12 mouse cellular contexts compared by ENCODE assay signal in genomic region chr5:34933461-34933860, GRCm38 (mm10). TPM values are rescaled to one million over a fixed set of nuclear protein-coding genes. Genes with fewer than 3 reads are reported as not detected.
A peak's percentile ranks its signal among the peaks of the same experiment; 100 is the strongest.
DNase-seq lines count a peak whose midpoint lies in the region; ATAC-seq and TF ChIP-seq lines count a peak whose summit lies in the region.
"Had no signal": no experiment of that assay in that cellular context is flagged by ENCODE, and none has a peak within 500 bp of the region (broad histone marks: within the 10 kb centered on the region; RNA-seq: fewer than 3 reads in every experiment).

No protein-coding gene starts in this region.

- ATAC-seq in stomach, postnatal 0 days (ENCODE audit: low FRiP score, low TSS enrichment), result no peak
- ATAC-seq in hindbrain, embryonic 12.5 days (ENCODE audit: low FRiP score), result no peak
- ATAC-seq: hindbrain, embryonic 16.5 days had no signal

- TF ChIP-seq CTCF in heart, adult 2 months (IDR thresholded peaks at IDR 0.05), result peak; percentile 62
- TF ChIP-seq CTCF in MEL (IDR thresholded peaks at IDR 0.05 in 2 of 3, conservative IDR thresholded peaks at IDR 0.05 in 1 of 3; ENCODE audit: control insufficient read depth in 1 of 3, insufficient read depth in 1 of 3, low read depth in 2 of 3, low read length in 3 of 3, poor library complexity in 1 of 3, severe bottlenecking in 1 of 3), result peak; percentile 36 to 82 (median 73)
- TF ChIP-seq CTCF in stomach, postnatal 0 days (IDR thresholded peaks at IDR 0.05; ENCODE audit: low read depth), result peak; percentile 64

- peak; percentile 59 for TF ChIP-seq RAD21 in MEL (IDR thresholded peaks at IDR 0.05; ENCODE audit: low read depth, low read length)

- DNase-seq in heart, adult 2 months, result no peak
- DNase-seq in heart, adult 11 months, result no peak
- DNase-seq in lung, postnatal 36 days, result peak; percentile 40
- DNase-seq in lung, postnatal 25 days (ENCODE audit: low spot score), result no peak
- peak; percentile 73 for DNase-seq in MEL (ENCODE audit: low read depth, low spot score)
- no peak for DNase-seq in stomach, postnatal 0 days (ENCODE audit: low spot score)
- DNase-seq: adrenal gland, adult 8-10 months had no signal

- H3K27ac ChIP-seq in heart, adult 2 months, result no peak overlapping the region
- no peak overlapping the region for H3K27ac ChIP-seq in MEL (ENCODE audit: control insufficient read depth, low read depth, low read length)
- no peak overlapping the region for H3K27ac ChIP-seq in stomach, postnatal 0 days (replicated peaks)
- H3K27ac ChIP-seq in hindbrain, embryonic 12.5 days, result no peak overlapping the region
- H3K27ac ChIP-seq: liver, embryonic 15.5 days had no signal

- H3K79me2 ChIP-seq in heart, adult 2 months (replicated peaks; ENCODE audit: control insufficient read depth, insufficient read depth, low read length), result no peaks in the 10 kb centered on the region
- H3K79me2 ChIP-seq in MEL (ENCODE audit: control insufficient read depth, insufficient read depth, low read length, poor library complexity), result no peaks in the 10 kb centered on the region

- intact Hi-C loops in heart, adult 2 months (cut with DNase I), result loop anchor here (2.0 kb wide), 1 partner anchor 35 kb away; no protein-coding TSS in a partner anchor

- peaks cover 15% of the 10 kb centered on the region for H3K4me1 ChIP-seq in heart, adult 2 months (ENCODE audit: control insufficient read depth, insufficient read depth, low read length)
- H3K4me1 ChIP-seq in MEL (ENCODE audit: control insufficient read depth in 1 of 2, insufficient read depth in 2 of 2, low read length in 2 of 2), result peaks cover 4 to 12% of the 10 kb centered on the region in 2 experiments
- H3K4me1 ChIP-seq in stomach, postnatal 0 days (replicated peaks; ENCODE audit: control insufficient read depth, insufficient read depth), result no peaks in the 10 kb centered on the region
- H3K4me1 ChIP-seq in hindbrain, embryonic 12.5 days, result peaks cover 16% of the 10 kb centered on the region

- peaks cover 3% of the 10 kb centered on the region; the same call in 1 of the 2 replicates for H3K36me3 ChIP-seq in heart, adult 2 months (ENCODE audit: control insufficient read depth, insufficient read depth, low read length)
- H3K36me3 ChIP-seq in MEL (ENCODE audit: control insufficient read depth in 1 of 2, insufficient read depth in 2 of 2, low read length in 2 of 2), result peaks cover 0 to 7% of the 10 kb centered on the region in 2 experiments; a peak in 2 of 4 replicates
- no peaks in the 10 kb centered on the region for H3K36me3 ChIP-seq in stomach, postnatal 0 days (ENCODE audit: control insufficient read depth, insufficient read depth, low read length)
- no peaks in the 10 kb centered on the region for H3K36me3 ChIP-seq in hindbrain, embryonic 12.5 days
- H3K36me3 ChIP-seq: liver, embryonic 15.5 days; midbrain, embryonic 10.5 days had no signal

- no peak for TF ChIP-seq EP300 in heart, adult 2 months (IDR thresholded peaks at IDR 0.05; ENCODE audit: insufficient read depth, low read depth, low read length)
- TF ChIP-seq EP300 in MEL (IDR thresholded peaks at IDR 0.05; ENCODE audit: low read depth in 1 of 2, low read length in 2 of 2), result no peak
- TF ChIP-seq EP300 in stomach, postnatal 0 days (optimal IDR thresholded peaks at IDR 0.05), result no peak

- H3K9ac ChIP-seq in heart, adult 2 months (ENCODE audit: low read depth, low read length), result no peak overlapping the region
- no peak overlapping the region for H3K9ac ChIP-seq in MEL (ENCODE audit: control insufficient read depth, low read depth, low read length, poor library complexity, severe bottlenecking)
- no peak overlapping the region for H3K9ac ChIP-seq in stomach, postnatal 0 days (ENCODE audit: low read length)
- no peak overlapping the region for H3K9ac ChIP-seq in hindbrain, embryonic 12.5 days
- H3K9ac ChIP-seq: liver, embryonic 15.5 days had no signal

- no peaks in the 10 kb centered on the region for H3K27me3 ChIP-seq in heart, adult 2 months (ENCODE audit: control insufficient read depth, insufficient read depth, low read length)
- no peaks in the 10 kb centered on the region for H3K27me3 ChIP-seq in MEL (ENCODE audit: control insufficient read depth in 1 of 2, insufficient read depth in 2 of 2, low read length in 2 of 2)
- H3K27me3 ChIP-seq in stomach, postnatal 0 days (ENCODE audit: control insufficient read depth, insufficient read depth, low read length), result no peaks in the 10 kb centered on the region
- H3K27me3 ChIP-seq in hindbrain, embryonic 12.5 days, result no peaks in the 10 kb centered on the region
- H3K27me3 ChIP-seq: liver, embryonic 15.5 days had no signal

- no peak for TF ChIP-seq POLR2A in heart, adult 2 months (IDR thresholded peaks at IDR 0.05; ENCODE audit: insufficient read depth, low read depth, low read length)
- no peak for TF ChIP-seq POLR2A in MEL (IDR thresholded peaks at IDR 0.05; ENCODE audit: control insufficient read depth in 1 of 2, insufficient read depth in 1 of 2, low read depth in 1 of 2, low read length in 2 of 2, poor library complexity in 1 of 2)

- no peak overlapping the region for H3K4me2 ChIP-seq in stomach, postnatal 0 days (replicated peaks; ENCODE audit: low read depth)
- no peak overlapping the region for H3K4me2 ChIP-seq in hindbrain, embryonic 12.5 days (replicated peaks)
- H3K4me2 ChIP-seq: liver, embryonic 15.5 days had no signal

- 93% methylated on average over 1 of the region's 1 CpGs for WGBS in heart, adult 2 months
- WGBS in stomach, postnatal 0 days, result 88% methylated on average over 1 of the region's 1 CpGs
- WGBS in hindbrain, embryonic 12.5 days, result 91% methylated on average over 1 of the region's 1 CpGs

- H3K9me3 ChIP-seq in MEL (replicated peaks; ENCODE audit: insufficient read depth, low read length), result no peaks in the 10 kb centered on the region
- H3K9me3 ChIP-seq in stomach, postnatal 0 days (ENCODE audit: control insufficient read depth, low read length), result no peaks in the 10 kb centered on the region
- no peaks in the 10 kb centered on the region for H3K9me3 ChIP-seq in hindbrain, embryonic 12.5 days (replicated peaks)
- H3K9me3 ChIP-seq: liver, embryonic 15.5 days; midbrain, embryonic 10.5 days had no signal

- no peak overlapping the region for H3K4me3 ChIP-seq in heart, adult 2 months
- H3K4me3 ChIP-seq in MEL (ENCODE audit: control insufficient read depth in 1 of 2, insufficient read depth in 1 of 2, low read depth in 2 of 2, low read length in 2 of 2), result no peak overlapping the region
- no peak overlapping the region for H3K4me3 ChIP-seq in stomach, postnatal 0 days (ENCODE audit: low read depth, low read length)
- H3K4me3 ChIP-seq in hindbrain, embryonic 12.5 days, result no peak overlapping the region
- H3K4me3 ChIP-seq: erythroblast, embryonic 14.5 days; liver, embryonic 15.5 days; midbrain, embryonic 10.5 days had no signal

TF ChIP-seq in MEL, 35 proteins besides CTCF, POLR2A, EP300 and RAD21:
- no peak for TF ChIP-seq ETS1 (IDR thresholded peaks at IDR 0.05; ENCODE audit: low read depth, low read length)
- TF ChIP-seq ZC3H11A (IDR thresholded peaks at IDR 0.05; ENCODE audit: low read depth, low read length), result peak; percentile 67
- peak; percentile 80 for TF ChIP-seq SMC3 (IDR thresholded peaks at IDR 0.05; ENCODE audit: low read depth, low read length)

RNA-seq across cellular contexts. Expression of gene Rgs12, which starts 15.8 kb away (rescaled TPM):
- 10 to 100 TPM; 13.1 to 16.5 TPM for total RNA-seq in heart, adult 2 months (2021)
- 26.2 and 27.7 TPM in 2 replicates for polyA plus RNA-seq in heart, adult 2 months (2012; rRNA removed)
- total RNA-seq in MEL (2012; rRNA removed), result 11.9 and 12.9 TPM in 2 replicates
- 10 to 100 TPM in 1 of 2 experiments, not detected in 1; 15.4 TPM for polyA plus RNA-seq in MEL (2012; ENCODE audit: insufficient read depth in 1 of 2, insufficient read length in 2 of 2, low read depth in 1 of 2, low replicate concordance in 2 of 2, missing spikeins in 1 of 2)
- 12.7 and 14.2 TPM in 2 replicates for polyA plus RNA-seq in stomach, postnatal 0 days (2015; fragmentation: Nextera tagmentation; extraction: Ambion mirVana)
- 65.3 and 67.3 TPM in 2 replicates for polyA plus RNA-seq in hindbrain, embryonic 12.5 days (2016; fragmentation: Nextera tagmentation; extraction: Ambion mirVana)

RNA-seq across cellular contexts. Expression of gene Msantd1, which starts 25.6 kb away (rescaled TPM):
- under 1 TPM in 1 of 2 experiments, not detected in 1; 0.66 TPM for total RNA-seq in heart, adult 2 months (2021)
- 0.96 and 1.0 TPM in 2 replicates for polyA plus RNA-seq in heart, adult 2 months (2012; rRNA removed)
- total RNA-seq in MEL (2012; rRNA removed), result 0.26 and 0.27 TPM in 2 replicates
- polyA plus RNA-seq in MEL (2012; ENCODE audit: insufficient read depth in 1 of 2, insufficient read length in 2 of 2, low read depth in 1 of 2, low replicate concordance in 2 of 2, missing spikeins in 1 of 2), result under 1 TPM in 1 of 2 experiments, not detected in 1; 0.88 TPM
- 0.24 and 0.36 TPM in 2 replicates for polyA plus RNA-seq in stomach, postnatal 0 days (2015; fragmentation: Nextera tagmentation; extraction: Ambion mirVana)
- 1.6 TPM in 2 replicates for polyA plus RNA-seq in hindbrain, embryonic 12.5 days (2016; fragmentation: Nextera tagmentation; extraction: Ambion mirVana)

Comparison
In these comparisons a context has a peak if more than half of its experiments do, and no peak if none do; other contexts are left out.
1. DNase-seq: peak in lung, postnatal 36 days (single experiment) and MEL (single experiment); none in heart, adult 2 months (0 of 2), heart, adult 11 months (single experiment), lung, postnatal 25 days (single experiment) and stomach, postnatal 0 days (single experiment).
2. Peak in every context shown above with its lines, with median percentiles within 50 percentile points of each other: CTCF ChIP-seq.